Mouse (Mus musculus): ENCODE results near the gene Cpsf4l.

Gene Cpsf4l

GRCm38 (mm10) chr11:113733631-113734364 is 24.0 kb upstream of the Cpsf4l start:
- no peak for DNase-seq

- no peak for DNase-seq
These were observed 22.3 kb upstream of the Cpsf4l start for GRCm38 (mm10) chr11:113731945-113732612.

- no peak for DNase-seq
These were observed 21.1 kb upstream of the Cpsf4l start for GRCm38 (mm10) chr11:113730879-113731278.

- no peak for DNase-seq
These were observed 20.1 kb upstream of the Cpsf4l start for GRCm38 (mm10) chr11:113729917-113730316.

- DNase-seq = no peak
These were observed 19.4 kb upstream of the Cpsf4l start for GRCm38 (mm10) chr11:113729239-113729638.

- DNase-seq = no peak
These were observed 18.2 kb upstream of the Cpsf4l start for GRCm38 (mm10) chr11:113727992-113728391.

GRCm38 (mm10) chr11:113726994-113727888 is 17.4 kb upstream of the Cpsf4l start:
- DNase-seq = no peak

- no peak for DNase-seq
These were observed 15.6 kb upstream of the Cpsf4l start for GRCm38 (mm10) chr11:113725235-113726048.

GRCm38 (mm10) chr11:113722405-113723090 is 12.7 kb upstream of the Cpsf4l start:
- DNase-seq = no peak

- DNase-seq = no peak
These were observed 8.1 kb upstream of the Cpsf4l start for GRCm38 (mm10) chr11:113717767-113718424.

GRCm38 (mm10) chr11:113716132-113716531 is 6.3 kb upstream of the Cpsf4l start:
- DNase-seq = no peak

- DNase-seq = no peak
These were observed 5.4 kb upstream of the Cpsf4l start for GRCm38 (mm10) chr11:113715078-113715674.

GRCm38 (mm10) chr11:113711061-113711460 is 1.2 kb upstream of the Cpsf4l start:
- no peak for DNase-seq

GRCm38 (mm10) chr11:113710257-113710777 is 500 bp upstream of the Cpsf4l start:
- no peak for DNase-seq

GRCm38 (mm10) chr11:113709272-113709671 is 545 bp downstream of the Cpsf4l start:
- DNase-seq = no peak

- no peak for DNase-seq
These were observed 1.1 kb downstream of the Cpsf4l start for GRCm38 (mm10) chr11:113708629-113709213.

GRCm38 (mm10) chr11:113705966-113706652 is 3.7 kb downstream of the Cpsf4l start:
- DNase-seq = no peak

GRCm38 (mm10) chr11:113703758-113704157 is 6.1 kb downstream of the Cpsf4l start:
- peak; percentile 49 to 61 for DNase-seq

- no peak for DNase-seq
These were observed 10.2 kb downstream of the Cpsf4l start for GRCm38 (mm10) chr11:113699643-113700042.

All from thymus, adult 18-20 months (tissue).